Mouse (Mus musculus): ENCODE data around the gene Atp6v0e. TPM values are rescaled to one million over a fixed set of nuclear protein-coding genes. Genes with fewer than 3 reads are reported as not detected.

Gene Atp6v0e
- total RNA-seq, 2 experiments from 2014 or later: 242 to 317 TPM

DNA sequence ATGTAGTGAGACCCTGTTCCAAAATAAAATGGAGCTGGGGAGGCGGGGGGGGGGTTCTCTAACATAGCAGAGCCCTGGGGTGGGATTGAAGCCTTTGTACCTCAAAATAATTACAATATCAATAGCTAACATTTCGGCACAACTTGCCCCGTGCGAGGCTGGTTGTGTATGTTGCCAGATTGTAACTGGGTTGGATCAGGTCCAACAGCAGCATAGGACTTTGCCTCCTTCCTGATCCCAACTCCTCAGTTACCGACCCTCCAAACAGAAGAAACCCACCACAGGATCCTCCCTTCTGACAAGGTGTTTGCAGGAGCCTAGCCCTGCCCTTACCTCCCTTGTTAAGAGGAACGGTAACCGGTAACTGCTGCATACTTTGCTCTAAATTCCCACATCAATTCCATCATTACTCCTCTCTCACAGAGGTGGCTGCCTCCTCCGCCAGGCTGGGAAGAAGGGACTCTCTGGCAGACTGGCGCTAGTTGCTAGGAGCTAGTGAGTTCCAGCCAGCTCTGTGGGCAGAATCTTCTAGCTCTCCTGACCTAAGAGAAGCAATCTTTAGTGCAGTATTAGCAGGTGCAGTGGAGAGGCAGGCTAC, 46.1 kb downstream of the Atp6v0e start:
- no peak for ATAC-seq (replicated peaks; ENCODE audit: poor library complexity, severe bottlenecking)

DNA sequence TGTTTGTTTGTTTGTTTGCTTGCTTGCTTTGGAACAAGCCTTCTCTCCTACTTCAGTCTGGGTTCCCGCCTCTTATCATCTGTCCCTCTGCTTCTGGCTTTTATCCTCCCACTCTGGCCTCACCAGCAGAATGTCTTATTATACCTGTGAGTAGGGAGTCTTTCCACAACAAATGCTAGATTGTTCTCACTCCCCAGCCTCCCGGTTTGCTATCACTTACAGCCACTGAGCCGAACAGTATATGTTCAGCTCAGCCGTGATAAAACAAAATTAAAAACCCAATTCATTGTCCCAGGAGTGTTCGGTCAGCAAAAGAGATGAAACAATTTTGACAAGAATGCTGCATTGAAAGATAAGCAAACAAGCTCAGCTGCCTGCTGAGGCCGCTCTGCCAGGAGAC, 47.0 kb downstream of the Atp6v0e start:
- no peak for ATAC-seq (replicated peaks; ENCODE audit: poor library complexity, severe bottlenecking)

DNA sequence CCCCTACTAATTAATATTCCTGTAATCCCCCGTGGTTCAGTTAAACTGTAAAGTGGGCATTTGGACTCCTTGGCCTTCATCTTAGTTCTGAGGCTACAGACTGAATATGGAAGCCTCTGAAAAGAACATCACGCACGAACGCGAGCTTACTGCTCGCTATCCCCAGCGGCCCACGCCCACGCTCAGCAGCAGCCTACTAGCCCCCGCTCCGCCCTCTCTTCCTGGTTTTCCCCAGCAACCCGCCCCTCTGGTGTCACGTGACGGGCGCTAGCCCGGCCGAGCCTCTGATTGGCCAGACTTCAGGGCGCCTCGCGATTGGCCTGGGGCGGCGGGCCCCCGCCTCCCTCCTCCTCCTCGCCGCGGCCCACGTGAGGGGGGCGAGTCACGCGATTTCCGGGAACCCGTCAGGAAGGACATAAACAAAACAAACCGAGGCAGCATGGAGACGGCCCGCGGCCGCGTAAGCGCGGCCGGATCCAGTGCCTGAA, 52.3 kb downstream of the Atp6v0e start, which contains the start of gene Crebrf:
TSS of gene Crebrf (plus strand) at position 380 of the 488 bp plus-strand sequence.
- ATAC-seq (replicated peaks; ENCODE audit: poor library complexity, severe bottlenecking): peak; percentile 83

DNA sequence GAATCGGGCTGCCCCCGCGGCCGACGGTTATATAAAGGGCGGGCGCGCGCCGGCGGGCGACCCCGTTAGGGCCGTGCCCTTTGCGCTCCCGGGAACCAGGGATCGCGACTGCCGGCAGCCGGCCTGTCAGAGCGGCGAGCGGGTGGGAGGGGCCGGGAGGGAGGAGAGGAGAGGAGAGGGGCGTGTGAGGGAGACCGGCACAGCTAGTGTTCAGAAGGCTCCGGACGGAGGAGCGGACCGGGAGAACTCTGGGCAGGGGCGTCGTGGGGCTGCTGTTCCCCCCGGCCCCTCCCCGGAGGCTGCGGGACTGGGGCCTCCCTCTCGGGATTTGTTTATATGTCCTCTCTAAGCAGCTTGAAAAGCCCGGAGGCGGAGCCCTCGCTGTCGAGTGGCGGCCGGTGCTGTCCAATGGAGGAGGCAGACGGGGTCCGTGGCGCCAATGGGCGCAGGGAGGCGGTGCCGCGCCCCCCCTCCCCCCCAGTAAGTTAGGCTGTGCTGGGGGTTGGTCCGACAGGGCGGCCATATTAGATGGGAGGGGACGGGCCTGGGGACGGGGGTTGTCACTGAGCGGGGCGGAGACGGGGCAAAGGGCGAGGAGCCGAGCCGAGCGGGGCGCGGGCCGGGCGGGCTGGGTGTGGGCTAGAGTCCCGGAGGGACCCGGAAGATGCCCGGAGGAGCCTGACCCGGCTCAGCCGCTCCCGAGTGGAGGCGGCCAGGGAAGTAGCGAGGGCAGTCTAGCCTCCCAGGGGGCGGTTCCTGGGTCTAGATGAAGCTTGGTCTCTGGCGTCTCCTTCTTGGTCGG, 53.1 kb downstream of the Atp6v0e start:
- ATAC-seq (replicated peaks; ENCODE audit: poor library complexity, severe bottlenecking): peak; percentile 83

DNA sequence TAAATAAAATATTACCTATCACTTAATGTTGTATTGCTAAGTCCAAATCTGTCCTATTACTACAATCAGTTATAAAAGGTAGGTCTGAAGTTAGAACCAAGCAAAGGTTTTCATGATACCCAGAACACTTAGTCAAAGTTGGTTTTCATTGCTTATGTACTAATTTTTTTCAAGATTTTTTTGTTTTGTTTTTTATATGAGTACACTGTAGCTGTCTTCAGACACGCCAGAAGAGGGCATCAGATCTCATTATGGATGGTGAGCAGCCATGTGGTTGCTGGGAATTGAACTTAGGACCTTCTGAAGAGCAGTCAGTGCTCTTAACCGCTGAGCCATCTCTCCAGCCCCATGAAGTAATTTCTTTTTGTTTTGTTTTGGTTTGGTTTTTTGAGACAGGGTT, 54.8 kb downstream of the Atp6v0e start:
- ATAC-seq (replicated peaks; ENCODE audit: poor library complexity, severe bottlenecking): no peak

DNA sequence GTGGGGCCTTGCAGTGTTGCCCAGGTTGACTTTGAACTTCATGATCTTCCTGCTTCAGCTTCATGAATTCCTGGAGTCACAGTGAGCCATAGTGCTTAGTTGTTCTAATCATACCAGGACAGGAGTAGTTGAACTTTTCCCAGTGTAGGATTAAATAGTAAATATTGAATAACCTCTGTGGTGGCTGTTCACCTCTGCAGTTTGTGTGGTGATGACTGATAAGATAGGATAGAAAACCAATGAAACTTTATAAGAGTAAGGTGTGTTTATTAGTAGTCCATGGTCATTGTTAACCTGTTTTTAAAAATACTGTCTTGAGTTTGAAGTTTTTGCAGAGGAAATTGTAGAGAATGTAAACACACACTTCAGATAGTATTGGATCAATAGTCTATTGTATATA, 56.4 kb downstream of the Atp6v0e start:
- ATAC-seq (replicated peaks; ENCODE audit: poor library complexity, severe bottlenecking): no peak

DNA sequence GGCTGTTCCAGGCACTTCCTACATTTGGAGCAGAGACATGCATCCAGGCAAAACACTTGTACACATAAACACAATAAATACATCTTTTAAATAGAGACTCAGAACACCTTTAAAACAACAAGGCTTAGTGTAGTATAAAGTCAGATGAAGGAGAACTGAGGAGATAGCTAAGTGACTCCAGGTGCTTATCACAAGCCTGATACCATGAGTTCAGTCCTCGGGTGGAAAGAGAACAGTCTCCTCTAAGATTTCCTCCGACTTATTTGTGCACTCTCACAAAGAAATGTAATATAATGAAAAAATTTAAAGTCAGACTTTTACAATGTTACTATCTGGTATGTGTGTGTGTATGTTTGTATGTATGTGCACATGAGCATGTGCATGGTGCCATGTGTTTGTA, 58.8 kb downstream of the Atp6v0e start:
- no peak for ATAC-seq (replicated peaks; ENCODE audit: poor library complexity, severe bottlenecking)

DNA sequence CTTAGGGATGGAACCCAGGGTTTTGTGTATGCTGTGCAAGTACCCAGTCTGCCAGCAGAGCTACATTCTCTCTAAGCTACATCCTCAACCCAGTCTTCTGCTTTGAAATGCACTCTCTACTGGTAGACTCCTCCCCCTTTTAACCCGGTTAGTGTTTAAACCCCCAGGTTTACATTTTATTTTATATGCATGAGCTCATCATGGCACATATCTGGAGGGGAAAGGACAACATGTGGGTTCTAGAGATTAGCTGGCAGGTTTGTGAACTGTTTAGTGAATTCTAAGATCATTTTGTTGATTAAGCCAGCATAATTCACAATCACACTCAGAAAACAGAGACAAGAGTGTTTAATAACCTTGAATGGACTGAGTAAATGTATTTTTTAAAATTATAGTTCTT, 61.8 kb downstream of the Atp6v0e start:
- ATAC-seq (replicated peaks; ENCODE audit: poor library complexity, severe bottlenecking): no peak

DNA sequence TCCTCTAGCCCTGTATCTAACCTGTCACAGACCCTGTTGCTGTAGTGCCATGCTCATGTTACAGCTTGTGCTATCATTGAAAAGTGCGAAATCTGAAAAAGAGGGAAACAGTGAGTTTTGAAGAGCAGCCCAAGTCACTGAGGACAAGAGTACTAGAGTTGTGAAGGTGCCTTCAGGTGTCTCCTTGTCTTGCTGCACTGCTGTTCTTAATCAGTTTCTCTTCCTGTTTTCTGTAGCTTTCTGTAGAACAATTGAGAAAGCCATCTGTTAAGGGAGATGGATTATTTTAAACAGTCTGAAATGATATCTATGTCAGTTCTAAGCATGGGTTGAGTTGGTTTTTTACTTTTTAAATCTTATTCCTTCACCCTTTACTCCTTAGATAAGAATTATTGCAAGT, 63.6 kb downstream of the Atp6v0e start:
- ATAC-seq (replicated peaks; ENCODE audit: poor library complexity, severe bottlenecking): no peak; the same call in 1 of the 2 replicates

DNA sequence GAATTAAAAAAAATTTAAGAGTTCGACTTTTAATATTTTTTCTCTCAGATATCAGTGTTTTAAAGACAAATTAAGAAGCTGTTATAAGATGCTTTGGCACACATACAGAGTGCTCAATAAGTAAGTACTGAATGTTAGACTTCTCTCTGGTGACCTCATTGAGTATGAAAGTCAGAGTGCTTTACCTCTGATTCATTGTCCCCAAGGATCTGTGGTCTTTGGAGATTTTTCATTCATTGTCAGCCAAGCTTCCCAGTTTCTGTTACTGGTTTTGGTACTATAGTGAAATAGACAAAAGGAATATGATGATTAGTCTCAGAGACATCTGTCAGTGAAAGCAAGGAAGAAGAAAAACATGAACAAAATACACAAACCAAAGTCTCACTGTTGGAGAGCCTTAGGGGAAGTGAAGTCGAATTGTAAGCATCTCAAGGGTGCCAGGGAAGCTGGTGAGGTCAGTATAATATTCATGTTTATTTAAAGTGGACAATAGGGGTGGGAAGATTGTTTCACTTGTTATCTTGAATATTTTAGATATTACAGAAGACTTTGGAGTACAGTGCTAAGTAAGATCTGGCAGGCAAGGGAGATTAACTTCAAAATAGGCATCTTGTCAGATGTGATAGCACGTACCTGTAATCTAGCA, 64.2 kb downstream of the Atp6v0e start:
- ATAC-seq (replicated peaks; ENCODE audit: poor library complexity, severe bottlenecking): no peak

DNA sequence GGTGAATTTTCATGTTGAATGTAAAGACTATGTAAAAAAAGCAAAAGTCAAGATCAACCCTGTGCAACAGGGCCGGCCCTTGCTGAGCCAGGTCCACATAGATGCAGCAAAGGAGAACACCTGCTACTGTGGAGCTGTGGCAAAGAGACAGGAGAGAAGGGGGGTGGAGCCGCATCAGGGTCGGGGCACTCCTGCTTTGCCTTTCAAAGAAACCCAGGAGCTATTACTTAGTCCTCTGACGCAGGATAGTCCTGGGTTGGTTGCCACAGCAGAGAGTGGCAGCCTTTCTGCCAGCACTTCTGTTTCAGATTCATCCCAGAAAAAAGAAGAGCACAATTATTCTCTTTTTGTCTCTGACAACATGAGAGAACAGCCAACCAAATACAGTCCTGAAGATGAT, 79.5 kb downstream of the Atp6v0e start:
- ATAC-seq (replicated peaks; ENCODE audit: poor library complexity, severe bottlenecking): no peak

DNA sequence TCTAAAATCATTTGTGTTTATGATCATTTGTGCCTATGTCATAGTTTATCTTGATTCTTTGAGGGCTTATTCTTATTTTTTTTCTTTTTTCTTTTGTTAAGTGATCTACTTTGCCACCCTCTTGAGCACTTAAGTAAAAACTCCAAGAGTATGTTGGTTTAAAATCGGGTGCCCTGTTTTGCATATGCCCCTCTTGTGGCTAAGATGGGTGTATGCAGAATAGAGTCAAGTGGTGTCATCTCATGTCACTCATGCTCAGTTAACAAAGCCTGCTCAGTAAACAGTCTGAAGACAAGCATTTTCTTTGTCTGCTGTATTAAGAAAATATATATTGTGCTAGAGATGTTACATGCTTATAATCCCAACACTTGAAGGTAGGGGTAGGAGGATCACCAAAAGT, 80.3 kb downstream of the Atp6v0e start:
- ATAC-seq (replicated peaks; ENCODE audit: poor library complexity, severe bottlenecking): no peak

Other genes starting within 250 kb of the Atp6v0e start
- 1.4 TPM in 2 replicates for gene Neurl1b, start 248.4 kb upstream of the Atp6v0e start, total RNA-seq (2014; fragmentation: Nextera tagmentation)
- 0.65 and 3.6 TPM in 2 replicates for gene Neurl1b, start 248.4 kb upstream of the Atp6v0e start, total RNA-seq (2017)
- gene Ergic1, start 101.7 kb upstream of the Atp6v0e start, total RNA-seq (2014; fragmentation: Nextera tagmentation): 88.4 and 89.5 TPM in 2 replicates
- 51.5 and 52.4 TPM in 2 replicates for gene Ergic1, start 101.7 kb upstream of the Atp6v0e start, total RNA-seq (2017)
- 20.4 and 21.3 TPM in 2 replicates for gene Dusp1, start 101.1 kb upstream of the Atp6v0e start, total RNA-seq (2014; fragmentation: Nextera tagmentation)
- 34.3 and 43.2 TPM in 2 replicates for gene Dusp1, start 101.1 kb upstream of the Atp6v0e start, total RNA-seq (2017)
- 18.8 and 30.0 TPM in 2 replicates for gene Crebrf, start 52.4 kb downstream of the Atp6v0e start, total RNA-seq (2014; fragmentation: Nextera tagmentation)
- 16.8 and 17.0 TPM in 2 replicates for gene Crebrf, start 52.4 kb downstream of the Atp6v0e start, total RNA-seq (2017)
- 23.5 and 51.0 TPM in 2 replicates for gene Bnip1, start 117.8 kb downstream of the Atp6v0e start, total RNA-seq (2014; fragmentation: Nextera tagmentation)
- 39.2 and 46.8 TPM in 2 replicates for gene Bnip1, start 117.8 kb downstream of the Atp6v0e start, total RNA-seq (2017)
- not detected in 2 replicates for gene Nkx2-5, start 181.8 kb downstream of the Atp6v0e start, total RNA-seq (2014; fragmentation: Nextera tagmentation)
- gene Nkx2-5, start 181.8 kb downstream of the Atp6v0e start, total RNA-seq (2017): not detected in 2 replicates